Mouse (Mus musculus): Measurements from ENCODE around the gene Bzw1.
"Not testable (repeated sequence)": the region's sequence is repeated elsewhere in the genome, so short reads cannot be mapped to it uniquely, and the experiment has no call there.

Gene Bzw1

DNA sequence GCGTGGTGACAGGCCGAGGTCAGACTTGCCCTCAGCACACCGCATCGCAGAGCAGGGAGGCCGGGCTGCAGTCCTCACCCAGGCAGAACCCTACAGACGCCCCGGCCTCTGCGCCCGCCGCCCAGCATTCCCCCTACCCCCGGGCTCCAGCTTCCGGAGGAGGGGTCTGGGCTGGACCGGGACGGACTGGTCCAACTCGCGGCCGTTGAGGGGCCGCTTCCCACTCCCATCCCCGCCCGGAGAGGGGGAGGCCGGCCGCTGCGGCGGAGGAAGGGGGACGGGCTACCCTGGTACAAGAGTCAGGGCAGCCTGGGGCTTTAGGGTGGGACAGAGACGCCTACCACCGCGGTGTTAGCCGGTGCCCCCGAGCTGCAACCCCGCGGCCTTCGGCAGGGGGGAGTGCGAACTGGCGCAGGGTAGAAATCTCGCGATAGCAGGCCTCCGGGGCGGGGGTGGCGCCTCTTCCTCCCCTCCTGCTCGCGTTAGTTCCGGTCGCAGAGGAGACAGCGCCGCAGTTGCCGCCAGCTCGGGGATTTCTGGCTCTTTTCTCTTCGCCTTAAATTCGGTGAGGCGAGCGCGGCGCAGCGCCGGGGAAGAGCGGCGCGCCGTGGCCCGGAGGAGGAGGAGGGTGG lies at the start of gene Bzw1:
Gene Bzw1, plus strand, starts transcription at position 247 of the 632 bp plus-strand sequence.
- in situ Hi-C loops (cut with MboI; ENCODE audit: low sequenced_read_pairs): no loop called here

DNA sequence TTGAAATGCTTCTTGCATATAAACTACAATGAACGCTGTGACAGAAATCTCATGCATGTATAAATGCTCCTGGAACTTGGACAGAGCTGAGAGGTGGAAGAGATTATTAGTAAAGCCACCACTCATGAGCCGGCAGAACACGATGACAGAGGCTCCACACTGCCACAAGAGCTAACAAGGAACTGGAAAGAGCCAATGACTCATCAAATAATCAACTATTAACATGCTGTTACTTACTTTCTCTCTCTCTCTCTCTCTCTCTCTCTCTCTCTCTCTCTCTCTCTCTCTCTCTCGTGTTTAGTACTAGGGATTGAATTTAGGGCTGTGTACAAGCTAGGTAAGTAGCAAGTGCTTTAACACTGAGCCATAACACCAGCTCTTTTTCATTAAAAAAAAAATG lies 48.8 kb upstream of the Bzw1 start:
- in situ Hi-C loops (cut with MboI; ENCODE audit: low sequenced_read_pairs): no loop called here

DNA sequence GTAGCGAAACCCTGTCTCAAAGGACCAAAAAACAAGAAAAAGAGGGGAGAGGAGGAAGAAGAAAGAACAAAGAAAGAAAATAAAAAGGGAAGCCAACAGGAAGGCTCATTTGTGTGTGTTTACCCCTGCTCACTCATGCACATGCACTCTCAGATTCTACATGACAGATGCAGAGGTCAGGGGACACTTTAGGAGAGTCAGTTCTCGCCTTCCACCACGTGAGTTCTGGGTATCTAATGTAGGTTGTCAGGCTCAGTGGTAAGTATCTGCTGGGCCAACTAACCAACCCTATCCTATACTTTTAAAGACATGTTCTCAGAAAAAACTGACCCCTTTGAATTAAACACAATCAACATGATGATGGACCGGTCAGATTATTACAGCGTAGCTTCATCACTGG lies 48.1 kb upstream of the Bzw1 start:
- in situ Hi-C loops (cut with MboI; ENCODE audit: low sequenced_read_pairs): no loop called here

DNA sequence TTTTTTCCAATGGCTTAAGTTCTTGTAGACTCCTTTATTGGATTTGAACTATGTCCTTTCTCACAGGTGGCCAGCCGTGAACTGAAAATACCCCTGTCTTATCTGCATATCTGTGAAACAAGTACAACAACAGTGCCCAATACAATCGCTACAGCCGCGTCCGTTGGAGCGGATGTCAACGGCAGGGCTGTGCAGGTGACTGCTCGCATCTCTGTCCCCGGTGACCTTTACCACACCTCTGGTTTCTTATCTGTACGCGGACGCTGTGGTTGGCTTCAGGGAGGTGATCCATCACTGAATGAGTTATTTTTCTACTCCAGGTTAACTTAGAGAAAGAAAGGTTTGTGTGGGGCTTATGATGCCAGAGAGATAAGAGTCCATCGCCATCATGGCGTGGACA lies 46.5 kb upstream of the Bzw1 start:
- in situ Hi-C loops (cut with MboI; ENCODE audit: low sequenced_read_pairs): no loop called here

GRCm38 (mm10) chr1:58348712-58349111 lies 44.0 kb upstream of the Bzw1 start:
- in situ Hi-C loops (cut with MboI; ENCODE audit: low sequenced_read_pairs): no loop called here

GRCm38 (mm10) chr1:58353238-58353893 lies 39.3 kb upstream of the Bzw1 start:
- in situ Hi-C loops (cut with MboI; ENCODE audit: low sequenced_read_pairs): no loop called here

- in situ Hi-C loops (cut with MboI; ENCODE audit: low sequenced_read_pairs): no loop called here
Observed at GRCm38 (mm10) chr1:58358958-58359901, 33.5 kb upstream of the Bzw1 start.

- in situ Hi-C loops (cut with MboI; ENCODE audit: low sequenced_read_pairs): no loop called here
Observed at GRCm38 (mm10) chr1:58362296-58362695, 30.4 kb upstream of the Bzw1 start.

DNA sequence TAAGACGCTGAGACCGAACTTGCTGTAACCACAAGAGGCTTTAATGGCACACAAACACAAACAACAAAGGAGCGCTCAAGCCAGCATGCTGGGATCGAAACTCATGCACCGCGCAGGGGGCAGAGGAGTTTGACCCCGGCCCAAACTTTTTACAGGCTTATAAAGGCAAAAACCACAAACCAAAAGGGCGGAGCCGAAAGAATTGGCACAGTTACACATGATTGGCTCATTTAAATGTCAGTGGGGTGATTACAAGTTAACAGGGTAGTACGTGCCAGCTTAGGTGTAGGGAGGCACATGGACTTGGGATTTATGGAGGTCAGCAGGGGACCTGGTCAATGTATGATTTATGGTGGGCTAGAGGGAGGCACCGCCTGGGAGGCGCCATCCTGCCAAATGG lies 28.1 kb upstream of the Bzw1 start:
- in situ Hi-C loops (cut with MboI; ENCODE audit: low sequenced_read_pairs): no loop called here

DNA sequence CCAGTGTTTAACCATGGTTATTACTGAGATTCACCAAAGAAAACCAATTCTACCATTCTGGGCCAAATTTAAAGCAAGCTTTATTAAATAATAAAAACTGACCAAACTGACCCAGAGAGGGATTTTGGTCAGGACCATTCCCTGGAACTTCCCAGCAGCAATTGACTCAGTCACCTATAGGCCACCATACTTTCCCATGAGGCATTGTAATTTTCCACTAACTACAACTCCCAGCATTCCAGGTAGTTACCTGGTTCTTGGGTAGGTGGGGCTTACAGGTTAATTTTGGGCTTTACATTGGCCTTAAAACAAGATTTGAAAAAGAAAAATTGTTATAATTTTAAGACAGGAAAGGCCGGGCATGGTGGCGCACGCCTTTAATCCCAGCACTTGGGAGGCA lies 26.9 kb upstream of the Bzw1 start:
- in situ Hi-C loops (cut with MboI; ENCODE audit: low sequenced_read_pairs): no loop called here

DNA sequence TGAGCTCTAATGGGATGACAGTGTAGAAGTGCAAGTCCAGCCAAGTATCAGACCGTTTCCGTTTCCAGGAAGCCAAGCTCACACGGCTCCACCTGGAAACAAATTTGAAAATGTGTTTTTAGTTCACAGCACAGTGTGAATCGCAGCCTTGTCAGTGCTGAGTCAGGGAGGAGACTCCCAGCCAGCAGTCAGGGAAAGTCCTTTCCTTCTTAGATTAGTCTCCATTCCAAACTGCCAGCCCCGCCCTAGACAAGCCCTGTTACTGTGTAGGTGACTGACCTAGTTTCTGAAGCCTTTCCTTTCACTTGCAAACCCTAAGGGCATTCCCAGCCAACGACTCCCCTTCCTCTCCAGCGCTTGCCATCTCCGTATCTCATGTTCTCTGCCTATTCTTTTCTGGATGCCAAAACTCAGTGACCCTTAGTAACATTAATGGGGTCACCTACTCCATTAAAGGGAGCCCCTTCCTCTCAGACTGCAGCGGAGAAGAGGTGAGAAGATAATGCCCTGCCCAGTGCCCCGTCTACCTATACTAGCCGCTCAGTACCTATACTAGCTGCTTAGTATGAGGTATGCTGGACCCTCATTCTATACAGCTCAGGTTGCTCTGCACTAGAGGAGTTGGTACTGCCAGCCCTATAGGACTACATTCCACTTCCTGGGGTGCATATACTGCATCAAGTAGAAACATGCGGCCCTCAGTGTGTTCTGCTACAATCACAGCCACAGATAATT lies 25.8 kb upstream of the Bzw1 start:
- in situ Hi-C loops (cut with MboI; ENCODE audit: low sequenced_read_pairs): no loop called here

DNA sequence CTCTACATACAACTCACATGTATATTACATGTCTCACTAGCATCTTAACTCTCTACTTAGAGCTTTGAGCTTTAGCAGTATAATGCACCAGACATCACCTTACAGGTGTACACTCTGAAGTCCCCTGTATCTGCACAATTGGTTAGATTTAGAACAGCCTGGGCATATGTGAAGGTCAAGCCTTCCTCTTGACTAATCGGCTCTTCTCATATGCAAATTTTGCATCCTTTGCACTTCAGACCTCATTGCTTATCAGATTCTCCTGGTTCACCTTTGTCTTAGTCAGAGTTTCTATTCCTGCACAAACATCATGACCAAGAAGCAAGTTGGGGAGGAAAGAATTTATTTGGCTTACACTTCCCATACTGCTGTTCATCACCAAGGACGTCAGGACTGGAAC lies 23.0 kb upstream of the Bzw1 start:
- in situ Hi-C loops (cut with MboI; ENCODE audit: low sequenced_read_pairs): no loop called here

- in situ Hi-C loops (cut with MboI; ENCODE audit: low sequenced_read_pairs): not testable (repeated sequence)
Observed at GRCm38 (mm10) chr1:58374266-58374665, 18.4 kb upstream of the Bzw1 start.

DNA sequence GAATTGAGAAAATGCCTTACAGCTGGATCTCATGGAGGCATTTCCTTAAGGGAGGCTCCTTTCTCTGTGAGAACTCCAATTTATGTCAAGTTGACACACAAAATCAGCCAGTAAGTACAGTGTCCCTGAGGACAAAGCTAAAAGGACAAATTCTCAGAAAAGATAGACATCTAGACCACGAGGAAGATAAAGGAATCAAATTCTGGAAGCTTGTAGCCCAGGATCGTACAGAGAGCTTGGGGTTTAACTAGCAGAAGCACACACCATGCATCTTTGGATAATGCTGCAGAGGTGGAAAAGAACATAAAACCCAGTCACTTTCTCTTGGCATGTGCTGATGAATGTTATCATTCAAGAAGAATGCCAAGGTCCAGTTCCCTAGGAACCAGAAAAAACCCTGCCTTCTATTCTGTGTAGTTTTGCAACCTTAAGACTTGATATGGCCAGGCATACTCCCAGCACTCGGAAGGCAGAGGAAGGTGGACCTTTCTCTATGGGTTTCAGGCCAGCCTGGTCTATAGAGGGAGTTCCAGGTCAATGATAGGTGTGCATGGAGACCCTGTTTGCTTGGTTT lies 17.0 kb upstream of the Bzw1 start:
- in situ Hi-C loops (cut with MboI; ENCODE audit: low sequenced_read_pairs): no loop called here

GRCm38 (mm10) chr1:58382586-58383281 lies 10.0 kb upstream of the Bzw1 start:
- in situ Hi-C loops (cut with MboI; ENCODE audit: low sequenced_read_pairs): no loop called here

DNA sequence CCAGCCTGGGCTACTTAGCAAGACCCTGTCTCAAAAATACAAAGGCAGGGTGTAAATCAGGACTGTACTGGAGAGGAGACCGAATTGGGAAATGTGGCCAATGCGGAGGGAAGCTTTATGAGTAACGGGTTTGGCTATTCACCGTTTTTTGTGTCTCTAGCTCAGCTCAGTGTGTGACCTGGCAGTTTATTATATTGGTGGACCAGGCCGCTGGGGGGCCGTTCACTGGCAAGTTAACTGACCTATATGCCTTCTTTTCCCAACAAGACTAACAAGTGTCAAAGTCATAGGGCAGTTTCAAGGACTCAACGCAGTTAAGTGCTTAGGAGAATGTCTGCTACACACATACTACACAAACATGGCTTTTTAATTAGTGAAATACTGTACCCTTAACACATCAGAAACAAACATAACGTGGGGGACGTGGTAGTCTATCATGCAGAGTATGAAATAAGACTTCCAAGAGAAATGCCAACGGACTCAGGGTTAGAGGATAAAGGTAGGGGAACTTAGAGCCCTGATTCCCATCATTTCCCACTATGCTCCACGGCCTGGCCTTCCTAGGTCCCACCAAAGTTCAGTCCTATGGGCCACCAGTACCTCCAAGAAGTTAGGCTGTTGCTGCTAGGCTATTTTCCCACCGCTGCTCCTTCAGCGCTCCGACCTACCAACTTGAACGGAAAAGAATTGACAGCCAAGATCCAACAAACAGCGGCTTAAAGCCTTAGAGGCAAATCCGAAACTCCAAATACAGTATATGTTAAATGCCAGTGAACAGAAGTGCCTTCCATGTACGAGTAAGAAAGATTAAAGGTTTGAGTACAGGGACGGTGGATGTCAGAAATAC lies 1.1 kb upstream of the Bzw1 start:
- in situ Hi-C loops (cut with MboI; ENCODE audit: low sequenced_read_pairs): no loop called here

GRCm38 (mm10) chr1:58392268-58392651 lies 438 bp upstream of the Bzw1 start:
- in situ Hi-C loops (cut with MboI; ENCODE audit: low sequenced_read_pairs): no loop called here

DNA sequence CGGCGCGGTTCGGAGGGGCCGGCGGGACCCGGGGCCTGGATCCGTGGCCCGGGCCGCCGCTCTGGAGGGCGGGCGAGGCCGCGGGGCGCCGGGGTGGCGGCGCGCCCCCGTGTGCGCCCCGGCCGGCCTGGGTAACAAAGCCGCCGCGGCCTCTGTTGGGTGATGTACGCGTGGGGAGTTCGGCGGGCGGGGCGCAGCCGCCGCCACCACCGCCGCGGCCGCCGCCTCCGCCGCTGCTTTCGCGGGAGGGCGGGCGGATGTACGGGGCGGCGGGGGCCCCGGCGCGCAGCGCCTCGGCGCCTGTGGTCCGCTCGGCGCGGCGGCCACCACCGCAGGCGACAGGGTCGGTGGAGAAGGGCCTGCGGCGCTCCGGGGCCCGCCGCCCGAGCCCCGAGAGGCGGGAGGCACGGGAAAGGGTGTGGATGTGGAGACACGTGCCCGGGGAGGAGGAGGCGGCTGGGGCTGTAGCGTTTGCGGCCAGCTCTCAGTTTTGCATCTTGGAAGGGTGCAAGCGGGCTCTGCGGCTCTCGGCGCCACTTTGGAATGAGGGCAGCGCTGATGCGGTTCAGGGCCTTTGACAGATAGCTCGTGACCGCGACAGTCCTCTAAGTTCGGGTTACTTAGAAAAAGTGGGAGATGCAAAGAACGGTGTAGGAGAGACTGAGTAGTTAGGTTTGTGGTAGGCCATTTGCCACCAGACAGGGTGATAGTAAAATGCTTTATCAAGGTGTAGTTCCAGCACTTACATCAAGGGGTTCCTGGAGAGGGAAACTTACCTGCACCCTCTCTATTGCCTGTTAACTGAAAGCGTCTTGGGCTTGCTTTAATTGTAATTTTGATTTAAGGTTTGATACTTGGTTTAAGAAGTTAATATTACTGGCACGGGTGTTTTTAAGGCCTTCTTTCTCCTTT lies 842 bp downstream of the Bzw1 start:
- in situ Hi-C loops (cut with MboI; ENCODE audit: low sequenced_read_pairs): no loop called here
